Mouse (Mus musculus) ES-E14 (cell line): ENCODE data around the gene Tll2.

Experiments used
- MAFK ChIP-seq: IDR thresholded peaks from 2 replicates; pipeline ENCODE4 v1.6.1; 2014; ENCODE audit warnings: mild to moderate bottlenecking, low read depth, low read length, inconsistent platforms; ENCODE audit not compliant: insufficient read depth
- ZC3H11A ChIP-seq: IDR thresholded peaks from 2 replicates; pipeline ENCODE4 v1.6.1; 2012; ENCODE audit warnings: low read depth, mild to moderate bottlenecking, inconsistent platforms, low read length, borderline replicate concordance

- TF ChIP-seq MAFK (no peak), ZC3H11A (no peak)
These were observed 158.5 kb downstream of the Tll2 start for GRCm38 (mm10) chr19:41048187-41048559.
